Mouse (Mus musculus): ENCODE results near the gene Pxylp1. TPM values are rescaled to one million over a fixed set of nuclear protein-coding genes. Genes with fewer than 3 reads are reported as not detected.

Gene Pxylp1
- polyA plus RNA-seq, 1 experiment from 2014 or later, result 34.7 TPM

GRCm38 (mm10) chr9:96860380-96861091 is 31.9 kb downstream of the Pxylp1 start:
- ATAC-seq (ENCODE audit: low read depth) (no peak), DNase-seq (ENCODE audit: low spot score) (no peak)
- Histone ChIP-seq H3K27me3 (replicated peaks; ENCODE audit: control insufficient read depth, insufficient read depth, low read length) (no peaks in the 10 kb centered on the region), H3K9me3 (ENCODE audit: control insufficient read depth, low read length) (no peaks in the 10 kb centered on the region), H3K27ac (replicated peaks; ENCODE audit: low read depth, low read length) (peak overlapping the region; percentile 41; the same call in 1 of the 2 replicates), H3K4me3 (ENCODE audit: low read depth, low read length) (no peak overlapping the region), H3K4me2 (ENCODE audit: low read depth, low read length) (no peak overlapping the region), H3K36me3 (ENCODE audit: control insufficient read depth, insufficient read depth, low read length) (no peaks in the 10 kb centered on the region), H3K9ac (ENCODE audit: low read depth, low read length) (no peak overlapping the region), H3K4me1 (ENCODE audit: control insufficient read depth, insufficient read depth, low read length) (peaks cover 25% of the 10 kb centered on the region)
- WGBS, result 81% methylated on average over 5 of the region's 5 CpGs

- Histone ChIP-seq H3K9ac (ENCODE audit: low read depth, low read length) (no peak overlapping the region), H3K9me3 (ENCODE audit: control insufficient read depth, low read length) (no peaks in the 10 kb centered on the region), H3K27me3 (replicated peaks; ENCODE audit: control insufficient read depth, insufficient read depth, low read length) (no peaks in the 10 kb centered on the region), H3K27ac (replicated peaks; ENCODE audit: low read depth, low read length) (no peak overlapping the region), H3K4me1 (ENCODE audit: control insufficient read depth, insufficient read depth, low read length) (peaks cover 25% of the 10 kb centered on the region), H3K4me2 (ENCODE audit: low read depth, low read length) (no peak overlapping the region), H3K4me3 (ENCODE audit: low read depth, low read length) (no peak overlapping the region), H3K36me3 (ENCODE audit: control insufficient read depth, insufficient read depth, low read length) (no peaks in the 10 kb centered on the region)
- ATAC-seq (ENCODE audit: low read depth), result no peak
- WGBS, result 38% methylated on average over 2 of the region's 2 CpGs
- DNase-seq (ENCODE audit: low spot score), result no peak
These were observed 33.4 kb downstream of the Pxylp1 start for GRCm38 (mm10) chr9:96859027-96859426.

DNA sequence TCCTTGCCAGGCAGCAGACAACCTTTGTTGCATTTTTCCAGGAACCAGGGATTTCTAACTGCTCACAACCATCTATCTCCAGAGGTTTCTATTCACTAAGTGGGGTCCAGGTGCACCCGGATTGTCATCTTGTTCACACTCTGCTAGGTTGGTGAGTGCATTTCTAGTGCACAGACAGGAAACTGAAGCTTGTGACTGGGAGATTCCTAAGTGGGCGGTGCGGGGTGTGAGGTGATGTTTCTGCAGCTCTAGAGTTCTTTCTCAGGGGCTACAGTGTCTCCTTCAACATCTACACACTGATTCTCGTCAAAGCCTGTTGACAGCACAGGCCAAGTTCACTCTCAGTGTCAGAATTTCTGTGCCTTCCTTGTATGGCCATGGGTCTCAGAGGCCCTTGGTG is 34.6 kb downstream of the Pxylp1 start:
- Histone ChIP-seq H3K27ac (replicated peaks; ENCODE audit: low read depth, low read length) (no peak overlapping the region), H3K4me3 (ENCODE audit: low read depth, low read length) (no peak overlapping the region), H3K9me3 (ENCODE audit: control insufficient read depth, low read length) (no peaks in the 10 kb centered on the region), H3K4me1 (ENCODE audit: control insufficient read depth, insufficient read depth, low read length) (peaks cover 28% of the 10 kb centered on the region), H3K27me3 (replicated peaks; ENCODE audit: control insufficient read depth, insufficient read depth, low read length) (no peaks in the 10 kb centered on the region), H3K36me3 (ENCODE audit: control insufficient read depth, insufficient read depth, low read length) (no peaks in the 10 kb centered on the region), H3K9ac (ENCODE audit: low read depth, low read length) (no peak overlapping the region), H3K4me2 (ENCODE audit: low read depth, low read length) (no peak overlapping the region)
- WGBS, result 80% methylated on average over 4 of the region's 4 CpGs
- ATAC-seq (ENCODE audit: low read depth) (no peak), DNase-seq (ENCODE audit: low spot score) (no peak)

GRCm38 (mm10) chr9:96853300-96854186 is 38.9 kb downstream of the Pxylp1 start:
- Histone ChIP-seq H3K4me1 (ENCODE audit: control insufficient read depth, insufficient read depth, low read length) (peaks cover 13% of the 10 kb centered on the region), H3K36me3 (ENCODE audit: control insufficient read depth, insufficient read depth, low read length) (no peaks in the 10 kb centered on the region), H3K4me3 (ENCODE audit: low read depth, low read length) (no peak overlapping the region), H3K9ac (ENCODE audit: low read depth, low read length) (peak overlapping the region; percentile 38; the same call in 1 of the 2 replicates), H3K27ac (replicated peaks; ENCODE audit: low read depth, low read length) (peak overlapping the region; percentile 73), H3K4me2 (ENCODE audit: low read depth, low read length) (peak overlapping the region; percentile 35), H3K27me3 (replicated peaks; ENCODE audit: control insufficient read depth, insufficient read depth, low read length) (no peaks in the 10 kb centered on the region), H3K9me3 (ENCODE audit: control insufficient read depth, low read length) (no peaks in the 10 kb centered on the region)
- DNase-seq (ENCODE audit: low spot score) (no peak), ATAC-seq (ENCODE audit: low read depth) (no peak)
- 38% methylated on average over 16 of the region's 16 CpGs for WGBS

DNA sequence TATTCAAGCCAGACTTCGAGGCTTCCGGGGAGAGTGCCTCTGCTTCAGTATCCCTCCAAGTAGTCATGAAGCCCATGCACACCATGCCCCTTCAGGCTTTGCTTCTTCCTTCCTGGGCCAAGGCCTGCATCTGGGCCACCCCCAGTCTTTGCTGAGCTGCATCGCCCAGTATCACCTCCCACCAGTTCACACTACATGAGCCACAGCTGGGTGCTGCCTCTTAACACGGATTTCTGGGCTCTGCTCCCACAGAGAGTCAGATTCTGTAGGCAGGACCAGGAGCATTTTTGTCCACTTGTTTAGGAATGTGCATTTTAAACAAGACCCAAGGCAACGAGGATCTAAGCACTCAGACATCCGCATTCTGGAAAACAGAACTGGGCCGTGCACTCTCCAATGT is 40.8 kb downstream of the Pxylp1 start:
- H3K27me3 ChIP-seq (replicated peaks; ENCODE audit: control insufficient read depth, insufficient read depth, low read length), result no peaks in the 10 kb centered on the region
- no peak for DNase-seq (ENCODE audit: low spot score)
- no peak overlapping the region for H3K27ac ChIP-seq (replicated peaks; ENCODE audit: low read depth, low read length)
- H3K4me2 ChIP-seq (ENCODE audit: low read depth, low read length), result no peak overlapping the region
- H3K36me3 ChIP-seq (ENCODE audit: control insufficient read depth, insufficient read depth, low read length), result no peaks in the 10 kb centered on the region
- peaks cover 13% of the 10 kb centered on the region for H3K4me1 ChIP-seq (ENCODE audit: control insufficient read depth, insufficient read depth, low read length)
- 60% methylated on average over 7 of the region's 7 CpGs for WGBS
- H3K4me3 ChIP-seq (ENCODE audit: low read depth, low read length), result no peak overlapping the region
- no peaks in the 10 kb centered on the region for H3K9me3 ChIP-seq (ENCODE audit: control insufficient read depth, low read length)
- no peak overlapping the region for H3K9ac ChIP-seq (ENCODE audit: low read depth, low read length)
- ATAC-seq (ENCODE audit: low read depth), result no peak

- Histone ChIP-seq H3K9me3 (ENCODE audit: control insufficient read depth, low read length) (no peaks in the 10 kb centered on the region), H3K9ac (ENCODE audit: low read depth, low read length) (no peak overlapping the region), H3K36me3 (ENCODE audit: control insufficient read depth, insufficient read depth, low read length) (no peaks in the 10 kb centered on the region), H3K27ac (replicated peaks; ENCODE audit: low read depth, low read length) (no peak overlapping the region), H3K4me3 (ENCODE audit: low read depth, low read length) (no peak overlapping the region), H3K4me2 (ENCODE audit: low read depth, low read length) (no peak overlapping the region), H3K4me1 (ENCODE audit: control insufficient read depth, insufficient read depth, low read length) (peaks cover 13% of the 10 kb centered on the region), H3K27me3 (replicated peaks; ENCODE audit: control insufficient read depth, insufficient read depth, low read length) (no peaks in the 10 kb centered on the region)
- WGBS, result 75% methylated on average over 7 of the region's 7 CpGs
- no peak for ATAC-seq (ENCODE audit: low read depth)
- no peak for DNase-seq (ENCODE audit: low spot score)
These were observed 41.4 kb downstream of the Pxylp1 start for GRCm38 (mm10) chr9:96851036-96851435.

- 20% methylated on average over 5 of the region's 5 CpGs for WGBS
- Histone ChIP-seq H3K4me1 (ENCODE audit: control insufficient read depth, insufficient read depth, low read length) (peaks cover 22% of the 10 kb centered on the region), H3K4me3 (ENCODE audit: low read depth, low read length) (no peak overlapping the region), H3K9me3 (ENCODE audit: control insufficient read depth, low read length) (no peaks in the 10 kb centered on the region), H3K4me2 (ENCODE audit: low read depth, low read length) (no peak overlapping the region), H3K27me3 (replicated peaks; ENCODE audit: control insufficient read depth, insufficient read depth, low read length) (no peaks in the 10 kb centered on the region), H3K9ac (ENCODE audit: low read depth, low read length) (no peak overlapping the region), H3K36me3 (ENCODE audit: control insufficient read depth, insufficient read depth, low read length) (no peaks in the 10 kb centered on the region), H3K27ac (replicated peaks; ENCODE audit: low read depth, low read length) (no peak overlapping the region)
- ATAC-seq (ENCODE audit: low read depth) (0 out of 2 replicates have a peak, but pooled peaks have one; percentile 17), DNase-seq (ENCODE audit: low spot score) (no peak)
These were observed 43.5 kb downstream of the Pxylp1 start for GRCm38 (mm10) chr9:96849012-96849411.

- no peak overlapping the region for H3K9ac ChIP-seq (ENCODE audit: low read depth, low read length)
- H3K36me3 ChIP-seq (ENCODE audit: control insufficient read depth, insufficient read depth, low read length), result no peaks in the 10 kb centered on the region
- no peak overlapping the region for H3K4me3 ChIP-seq (ENCODE audit: low read depth, low read length)
- H3K27ac ChIP-seq (replicated peaks; ENCODE audit: low read depth, low read length), result no peak overlapping the region
- H3K9me3 ChIP-seq (ENCODE audit: control insufficient read depth, low read length), result peaks cover 3% of the 10 kb centered on the region; the same call in 1 of the 2 replicates
- DNase-seq (ENCODE audit: low spot score) (no peak), ATAC-seq (ENCODE audit: low read depth) (no peak)
- no peaks in the 10 kb centered on the region for H3K27me3 ChIP-seq (replicated peaks; ENCODE audit: control insufficient read depth, insufficient read depth, low read length)
- no peak overlapping the region for H3K4me2 ChIP-seq (ENCODE audit: low read depth, low read length)
- whole genome bisulfite sequencing, result 71% methylated on average over 8 of the region's 8 CpGs
- H3K4me1 ChIP-seq (ENCODE audit: control insufficient read depth, insufficient read depth, low read length), result peaks cover 15% of the 10 kb centered on the region
These were observed 46.1 kb downstream of the Pxylp1 start for GRCm38 (mm10) chr9:96846361-96846760.
